Mouse (Mus musculus) left cerebral cortex, adult 2 months (tissue): ENCODE results near the gene Shld2. TPM values are rescaled to one million over a fixed set of nuclear protein-coding genes. Genes with fewer than 3 reads are reported as not detected.
"Not testable (repeated sequence)": the region's sequence is repeated elsewhere in the genome, so short reads cannot be mapped to it uniquely, and the experiment has no call there.

Experiments
- DNase-seq, 2 experiments: peaks; one replicate each; pipeline ENCODE4 v3.0.0; 2021 to 2022; ENCODE audit warnings: low spot score in 2 of 2, mixed read lengths in 1 of 2; ENCODE audit errors: extremely low spot score in 1 of 2
- H3K27ac ChIP-seq: fragments of 200-600 bp; 2 replicates; pipeline ENCODE4 v1.8.1; 2022
- H3K4me3 ChIP-seq: fragments of 200-600 bp; 2 replicates; pipeline ENCODE4 v1.8.1; 2022
- CTCF ChIP-seq: fragments of 200-600 bp; IDR thresholded peaks from 2 replicates; pipeline ENCODE4 v1.8.1; 2022; ENCODE audit warnings: antibody characterized with exemption, mild to moderate bottlenecking, moderate library complexity
- intact Hi-C: fragments of 180-260 bp; cut with DNase I; formaldehyde crosslinking; loops from one replicate; pipeline ENCODE4 v1.15.1; 2025
- total RNA-seq, 2 experiments: library from RNA; stranded (reverse); gene quantifications; 2 replicates each; pipeline ENCODE4 v1.2.3; 2021

The Shld2 gene
- total RNA-seq, 2 experiments from 2014 or later = 10.5 to 11.5 TPM

DNA sequence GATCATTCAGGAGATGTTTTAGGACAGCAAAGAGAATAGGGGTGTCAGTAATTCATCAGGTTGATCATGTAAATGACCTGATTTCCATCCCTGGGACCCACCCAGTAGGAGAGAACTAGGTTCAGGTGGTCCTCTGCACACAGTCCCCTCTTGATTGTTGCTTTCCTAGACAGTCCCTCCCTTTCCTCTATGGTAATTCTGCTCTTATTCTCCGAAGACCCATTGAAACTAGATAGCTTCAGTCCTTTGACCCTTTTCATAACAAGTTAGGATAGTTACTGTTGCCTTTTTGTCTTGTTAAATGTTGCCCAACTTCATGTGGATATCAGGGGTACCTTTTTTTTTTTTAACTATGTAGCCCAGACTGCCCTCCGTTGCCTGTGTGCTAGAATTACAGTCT is 6.1 kb upstream of the Shld2 start:
- Histone ChIP-seq H3K27ac (no peak overlapping the region), H3K4me3 (no peak overlapping the region)
- intact Hi-C loops = no loop called here
- no peak for TF ChIP-seq CTCF
- no peak for DNase-seq

DNA sequence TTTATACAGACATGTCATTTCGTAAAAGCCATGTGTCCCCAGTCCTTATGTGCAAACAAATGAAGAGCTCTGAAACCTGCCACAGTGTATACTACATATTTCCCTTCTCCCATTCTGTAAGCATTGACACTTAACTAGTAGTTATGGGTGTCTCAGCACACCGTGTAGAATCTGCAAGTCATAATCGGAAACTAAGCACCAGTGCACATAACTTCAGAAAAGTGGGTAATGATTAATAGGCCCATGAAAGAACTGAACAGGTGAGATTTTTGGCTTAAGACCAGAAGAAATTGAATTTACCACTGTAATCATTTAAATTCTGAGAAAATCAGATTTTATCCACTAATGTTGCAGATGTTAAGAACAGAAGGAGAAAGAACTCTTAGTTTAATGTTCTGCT is 4.5 kb upstream of the Shld2 start:
- TF ChIP-seq CTCF = no peak
- Histone ChIP-seq H3K4me3 (peak overlapping the region; percentile 11; the same call in 1 of the 2 replicates), H3K27ac (no peak overlapping the region)
- intact Hi-C loops = loop anchor here (5.0 kb wide), 1 partner anchor 48 kb away; no protein-coding TSS in a partner anchor
- DNase-seq = no peak

DNA sequence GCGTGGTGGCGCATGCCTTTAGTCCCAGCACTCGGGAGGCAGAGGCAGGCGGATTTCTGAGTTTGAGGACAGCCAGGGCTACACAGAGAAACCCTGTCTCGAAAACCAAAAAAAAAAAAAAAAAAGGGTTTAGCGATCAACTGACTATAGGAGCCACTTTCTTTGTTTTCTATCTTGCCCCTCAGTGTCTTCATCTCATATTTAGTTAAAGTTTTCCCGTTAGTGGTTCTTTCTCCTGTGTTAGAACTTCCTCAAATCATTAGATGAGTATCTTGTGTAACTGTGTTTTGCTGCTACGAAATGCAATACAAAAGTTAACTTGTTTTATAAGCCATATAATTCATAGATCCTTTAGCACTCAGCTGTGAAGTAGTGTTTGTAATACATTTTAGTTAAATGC is 4.1 kb upstream of the Shld2 start:
- H3K27ac ChIP-seq, DNase-seq: not testable (repeated sequence)
- intact Hi-C loops = loop anchor here (5.0 kb wide), 1 partner anchor 48 kb away; no protein-coding TSS in a partner anchor
- peak overlapping the region; percentile 11; the same call in 1 of the 2 replicates for H3K4me3 ChIP-seq

DNA sequence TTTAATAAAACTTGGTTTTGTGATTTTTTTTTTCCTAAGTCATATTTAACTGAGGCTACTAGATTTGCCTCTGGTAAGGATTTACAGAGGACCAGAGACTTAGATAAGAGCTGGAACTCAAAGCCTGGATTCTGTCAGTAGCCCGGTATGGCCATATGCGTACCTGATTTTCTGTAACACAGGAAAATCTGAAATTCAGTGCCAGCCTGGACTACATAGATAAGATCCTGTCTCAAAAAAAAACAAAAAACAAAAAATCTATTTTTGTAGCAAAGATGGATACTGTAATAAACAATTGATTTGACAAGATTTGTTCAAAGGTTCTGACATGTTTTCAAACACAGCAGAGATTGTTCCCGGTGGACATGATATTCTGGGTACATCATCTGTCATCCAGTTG is 3.3 kb upstream of the Shld2 start:
- peak overlapping the region; percentile 96 for H3K4me3 ChIP-seq

DNA sequence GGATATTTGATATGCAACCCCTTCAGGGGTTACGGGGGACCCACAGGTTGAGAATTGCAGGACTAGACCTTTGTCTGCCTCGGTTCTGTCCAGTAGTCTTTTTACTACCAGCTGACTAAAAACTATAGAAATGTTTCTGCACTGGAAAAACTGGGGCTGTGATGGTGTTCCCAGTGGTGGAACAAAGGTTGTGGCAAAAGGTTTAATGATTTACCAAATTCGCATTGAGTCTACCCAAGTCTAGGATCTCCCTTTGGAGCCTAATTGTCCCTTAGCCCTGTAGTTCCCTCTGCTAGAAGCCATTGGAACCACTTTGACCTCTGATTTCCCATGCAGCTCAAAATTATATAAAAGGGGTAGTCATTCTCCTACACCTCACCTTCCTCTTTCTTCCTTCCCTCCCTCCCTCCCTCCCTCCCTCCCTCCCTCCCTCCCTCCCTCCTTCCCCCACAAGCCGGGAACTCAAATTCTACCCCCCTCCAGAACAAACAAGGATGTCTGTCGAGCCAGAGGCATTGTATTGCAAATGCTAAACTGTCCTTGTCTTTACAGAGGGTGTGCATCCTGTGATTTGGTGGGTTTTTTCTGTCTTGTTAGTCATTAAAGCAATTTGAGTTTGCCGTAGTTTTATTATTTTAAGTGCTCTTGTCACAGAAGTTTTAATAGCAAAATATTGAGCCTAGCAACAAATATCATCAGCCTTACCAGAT is 2.2 kb upstream of the Shld2 start:
- no peak for TF ChIP-seq CTCF
- intact Hi-C loops = loop anchor here (5.0 kb wide), 1 partner anchor 50 kb away; no protein-coding TSS in a partner anchor
- H3K27ac ChIP-seq = peak overlapping the region; percentile 37; the same call in 1 of the 2 replicates
- DNase-seq = no peak
- H3K4me3 ChIP-seq = peak overlapping the region; percentile 96

More for the DNA sequence above, 3.3 kb upstream of the Shld2 start:
- DNase-seq = no peak
- TF ChIP-seq CTCF = no peak
- intact Hi-C loops = loop anchor here (5.0 kb wide), 1 partner anchor 49 kb away; no protein-coding TSS in a partner anchor
- peak overlapping the region; percentile 26; the same call in 1 of the 2 replicates for H3K27ac ChIP-seq

DNA sequence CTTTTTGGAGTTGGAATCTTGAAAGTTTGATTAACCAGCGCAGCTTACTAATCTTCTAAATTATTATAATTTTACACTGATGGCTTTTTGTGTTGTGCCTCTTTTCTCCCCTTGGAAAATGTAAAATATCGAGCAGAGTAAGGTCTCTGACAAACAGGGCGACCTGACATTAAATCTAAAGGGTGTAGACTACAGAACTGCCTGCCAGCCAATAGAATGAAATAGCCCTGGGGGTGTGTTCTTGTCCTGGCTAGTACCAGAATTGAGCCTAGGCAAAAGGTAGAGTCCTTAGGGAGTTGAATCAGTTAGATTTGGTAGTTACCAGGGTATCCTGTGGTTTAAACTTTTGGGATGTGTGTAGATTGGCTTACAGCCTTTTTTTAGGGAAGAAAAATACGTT is 1.4 kb upstream of the Shld2 start:
- TF ChIP-seq CTCF = no peak
- Histone ChIP-seq H3K27ac (peak overlapping the region; percentile 90), H3K4me3 (peak overlapping the region; percentile 96)
- no peak for DNase-seq
- intact Hi-C loops = loop anchor here (2.0 to 5.0 kb wide), 2 partner anchors 51 to 191 kb away; partner anchors contain the start of gene Bmpr1a

DNA sequence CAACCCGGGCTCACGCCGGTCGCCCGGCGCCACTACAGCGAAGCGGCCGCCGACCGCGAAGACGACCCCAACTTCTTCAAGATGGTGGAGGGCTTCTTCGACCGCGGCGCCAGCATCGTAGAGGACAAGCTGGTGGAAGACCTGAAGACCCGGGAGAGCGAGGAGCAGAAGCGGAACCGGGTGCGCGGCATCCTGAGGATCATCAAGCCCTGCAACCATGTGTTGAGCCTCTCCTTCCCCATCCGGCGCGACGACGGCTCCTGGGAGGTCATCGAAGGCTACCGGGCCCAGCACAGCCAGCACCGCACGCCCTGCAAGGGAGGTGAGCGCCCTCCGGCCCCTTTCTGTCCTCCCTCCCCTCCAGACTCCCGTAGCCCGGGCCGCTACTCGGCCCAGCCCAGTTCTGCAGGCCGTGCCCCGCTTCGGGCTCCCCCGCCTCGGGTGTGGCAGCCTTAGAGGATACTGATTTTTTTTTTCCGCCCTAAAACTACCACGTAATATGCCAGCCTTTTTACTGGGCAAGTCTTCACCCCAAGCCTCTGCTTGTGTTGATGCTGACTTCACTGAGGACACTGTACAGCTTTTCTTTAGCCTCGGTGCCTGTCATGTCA is 833 bp upstream of the Shld2 start:
- TF ChIP-seq CTCF = no peak
- intact Hi-C loops = loop anchor here (2.0 to 5.0 kb wide), 2 partner anchors 51 to 192 kb away; partner anchors contain the start of gene Bmpr1a
- Histone ChIP-seq H3K27ac (peak overlapping the region; percentile 90), H3K4me3 (peak overlapping the region; percentile 96)
- DNase-seq = peak in 1 of 2 experiments; percentile 48

DNA sequence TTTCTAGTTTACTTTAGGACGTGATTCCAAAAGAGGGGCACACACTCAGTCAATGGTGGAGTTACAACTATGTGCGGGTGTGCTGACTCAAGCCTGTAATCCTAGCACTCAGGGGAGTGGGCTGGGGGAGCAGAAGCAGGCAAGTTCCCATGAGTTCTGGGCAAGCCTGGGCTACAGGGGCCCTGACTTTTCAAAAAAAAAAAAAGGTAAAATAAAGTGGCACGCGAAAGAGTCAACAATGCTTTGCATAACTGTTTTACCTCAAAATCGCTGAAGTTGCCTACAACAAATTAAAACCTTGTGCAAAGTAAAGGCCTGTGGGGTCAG is 423 bp downstream of the Shld2 start:
- Histone ChIP-seq H3K27ac (peak overlapping the region; percentile 92), H3K4me3 (peak overlapping the region; percentile 96)
- no peak for TF ChIP-seq CTCF
- intact Hi-C loops = loop anchor here (2.0 to 5.0 kb wide), 2 partner anchors 52 to 193 kb away; partner anchors contain the start of gene Bmpr1a
- DNase-seq = no peak

DNA sequence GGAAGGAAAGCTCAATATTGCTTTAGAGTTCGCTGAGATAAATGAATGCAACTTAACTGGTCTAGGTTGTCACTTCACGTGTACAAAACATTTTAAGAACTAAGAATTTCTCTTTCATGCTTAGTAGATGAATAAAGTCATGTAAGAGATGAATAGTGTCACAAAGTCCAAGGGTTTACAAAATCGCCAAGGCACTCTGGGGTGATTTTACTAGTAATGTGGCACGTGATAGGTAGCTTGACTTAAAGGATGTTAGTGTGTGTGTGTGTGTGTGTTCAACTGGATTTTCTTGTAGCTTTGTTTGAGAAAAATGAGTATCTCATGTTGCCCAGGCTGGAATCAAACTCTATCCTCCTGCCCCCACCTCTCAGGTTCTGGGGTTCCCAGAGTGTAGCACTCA is 1.0 kb downstream of the Shld2 start:
- no peak for TF ChIP-seq CTCF
- H3K4me3 ChIP-seq = no peak overlapping the region
- intact Hi-C loops = no loop called here
- H3K27ac ChIP-seq = no peak overlapping the region
- DNase-seq = no peak

DNA sequence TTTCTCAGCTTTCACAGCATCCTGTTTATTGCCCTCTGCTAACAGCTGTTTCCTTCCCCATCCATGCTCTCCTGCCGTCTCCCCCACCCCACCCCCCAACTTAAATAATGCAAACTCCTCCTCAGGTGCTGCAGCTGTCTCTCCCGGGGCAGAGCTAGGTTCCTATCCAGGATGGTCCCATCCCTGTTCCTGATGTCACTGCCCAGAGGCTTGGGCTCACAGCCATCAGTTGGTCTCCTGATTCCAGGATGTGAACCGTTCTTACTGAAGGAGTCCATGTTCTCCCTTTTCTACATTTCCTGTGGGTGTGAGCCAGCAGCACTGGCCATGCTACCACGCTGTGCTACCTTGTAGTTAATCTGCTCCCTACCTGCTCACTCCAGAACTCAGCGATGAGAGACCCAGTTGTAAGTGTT is 7.0 kb downstream of the Shld2 start:
- intact Hi-C loops = no loop called here
- Histone ChIP-seq H3K4me3 (no peak overlapping the region), H3K27ac (no peak overlapping the region)
- TF ChIP-seq CTCF = no peak
- DNase-seq = no peak

DNA sequence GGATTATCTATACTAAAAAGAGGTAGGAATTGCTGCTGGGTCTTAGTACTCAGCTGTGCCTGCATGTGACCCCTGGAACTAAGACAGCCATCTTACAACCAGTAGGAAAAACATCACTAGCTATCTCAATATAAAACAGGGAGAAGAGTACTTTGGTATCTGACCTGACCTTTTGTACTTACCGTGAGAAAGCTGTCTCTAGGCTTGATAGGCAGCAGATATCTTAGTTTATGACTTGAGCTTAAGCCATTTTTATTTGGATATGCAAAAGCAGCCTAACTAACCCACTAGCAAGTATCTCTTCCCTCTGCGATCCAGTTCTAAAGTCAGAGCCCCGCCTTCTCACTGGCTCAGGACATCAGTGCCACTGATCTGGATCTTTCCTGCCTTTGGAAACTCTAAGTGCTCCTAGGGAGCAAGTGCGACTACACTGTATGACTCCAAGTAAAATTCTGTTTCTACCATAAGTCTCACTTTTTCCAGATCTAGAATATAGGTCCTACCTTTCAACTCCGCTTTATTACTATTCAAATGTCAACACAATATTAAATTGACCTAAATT is 7.5 kb downstream of the Shld2 start:
- H3K27ac ChIP-seq = no peak overlapping the region
- no peak overlapping the region for H3K4me3 ChIP-seq
- no peak for DNase-seq
- intact Hi-C loops = no loop called here
- TF ChIP-seq CTCF = no peak
